Mouse (Mus musculus): ENCODE results near the gene Clec5a. TPM values are rescaled to one million over a fixed set of nuclear protein-coding genes. Genes with fewer than 3 reads are reported as not detected.

Gene Clec5a
- polyA plus RNA-seq (2012; rRNA removed): 7.0 and 8.9 TPM in 2 replicates

GRCm38 (mm10) chr6:40585645-40586044 is at the start of gene Clec5a:
Gene Clec5a, minus strand, starts transcription at chr6:40585821.

DNA sequence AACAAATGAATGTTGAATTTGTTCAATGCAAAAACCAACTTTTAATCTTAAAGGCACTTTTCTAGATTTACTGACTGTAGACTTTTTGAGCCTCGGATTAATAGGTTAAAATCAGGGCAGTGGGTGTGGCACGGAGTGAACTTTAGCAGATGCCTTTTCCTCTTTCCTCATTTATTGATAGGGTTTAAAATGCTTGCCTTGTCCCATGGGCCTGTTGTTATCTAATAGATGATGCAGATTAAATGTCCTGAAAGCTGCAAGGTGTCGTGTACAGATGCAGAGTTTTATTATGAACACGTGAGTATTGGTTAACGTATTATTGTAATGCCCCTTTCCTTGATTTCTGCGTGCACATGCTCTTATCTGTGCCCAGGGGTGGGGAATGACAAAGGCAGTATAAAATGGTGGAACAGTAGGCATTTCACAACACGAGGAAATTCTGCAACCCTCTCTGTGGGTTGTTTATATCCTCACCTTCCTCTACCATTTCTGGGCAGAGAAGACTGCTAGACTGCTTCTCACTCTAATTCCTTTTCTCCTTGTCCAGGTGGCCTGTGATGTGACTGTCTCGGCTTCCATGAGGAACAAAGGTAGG is 42.9 kb upstream of the Clec5a start, which contains the start of gene Mgam:
Mgam (plus strand) TSS at position 426 of the 595 bp plus-strand sequence.

GRCm38 (mm10) chr6:40613260-40613852 is 27.7 kb upstream of the Clec5a start, which contains the start of gene Tas2r138:
Gene Tas2r138, minus strand, starts transcription at chr6:40613310.

DNA sequence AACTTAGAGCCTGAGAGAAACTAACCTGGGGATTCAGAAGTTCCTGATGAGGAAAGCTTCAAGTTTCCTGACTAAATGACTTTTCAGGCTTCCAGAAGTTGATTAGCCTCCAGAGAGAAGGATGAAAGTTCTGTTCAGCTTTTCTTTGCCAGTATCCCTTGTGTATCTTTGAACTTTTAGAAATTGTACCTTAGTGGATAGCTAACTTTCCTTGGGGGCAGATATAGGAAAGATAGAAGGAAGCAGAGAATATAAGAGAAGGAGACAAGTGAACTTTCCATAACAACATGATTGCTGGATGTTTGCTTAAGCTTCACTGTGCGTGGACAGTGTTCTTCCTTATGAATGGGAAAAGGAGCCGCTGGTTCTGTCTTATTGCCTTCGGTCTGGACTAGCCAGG is 16.4 kb downstream of the Clec5a start, which contains the start of gene Olfr460:
Olfr460 (plus strand) TSS at position 301 of the 400 bp plus-strand sequence.

DNA sequence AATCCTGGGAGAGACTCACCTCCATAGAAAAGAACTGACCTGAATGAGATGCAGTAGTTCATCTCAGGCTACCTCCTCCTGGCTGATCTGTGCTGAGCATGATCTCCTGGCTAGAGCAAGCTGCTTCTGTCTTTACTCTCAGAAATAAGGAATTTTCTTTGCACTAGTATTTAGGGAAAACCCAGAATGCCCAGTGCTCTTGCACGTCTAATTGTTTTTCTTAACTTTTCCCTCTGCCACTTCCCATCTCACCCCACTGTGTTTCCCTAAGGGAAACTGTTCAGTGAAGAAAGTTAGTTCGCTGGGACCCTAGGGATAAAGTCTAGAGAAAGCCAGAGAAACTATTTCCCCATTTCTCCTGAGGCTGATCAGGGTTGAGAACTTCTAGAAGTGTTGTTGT is 30.7 kb downstream of the Clec5a start, which contains the start of gene Olfr461:
Olfr461 (minus strand) TSS at position 101 of the 400 bp plus-strand sequence.

Other genes starting within 250 kb of the Clec5a start
- 3.3 and 3.4 TPM in 2 replicates for gene E330009J07Rik, start 149.7 kb downstream of the Clec5a start, polyA plus RNA-seq (2012; rRNA removed)
- 0.01 TPM in 2 replicates for gene Wee2, start 146.7 kb downstream of the Clec5a start, polyA plus RNA-seq (2012; rRNA removed)
- gene Ssbp1, start 114.5 kb downstream of the Clec5a start, polyA plus RNA-seq (2012; rRNA removed): 37.9 and 40.0 TPM in 2 replicates
- not detected in 2 replicates for gene Tas2r137, start 94.6 kb downstream of the Clec5a start, polyA plus RNA-seq (2012; rRNA removed)
- gene Tas2r108, start 92.3 kb downstream of the Clec5a start, polyA plus RNA-seq (2012; rRNA removed): 0.07 TPM in 1 of 2 replicates, not detected in the other
- gene Prss37, start 66.3 kb downstream of the Clec5a start, polyA plus RNA-seq (2012; rRNA removed): not detected in 2 replicates
- gene Olfr461, start 30.8 kb downstream of the Clec5a start, polyA plus RNA-seq (2012; rRNA removed): not detected in 2 replicates
- 0.01 TPM in 1 of 2 replicates, not detected in the other for gene Olfr460, start 16.3 kb downstream of the Clec5a start, polyA plus RNA-seq (2012; rRNA removed)
- not detected in 2 replicates for gene Tas2r138, start 27.5 kb upstream of the Clec5a start, polyA plus RNA-seq (2012; rRNA removed)
- gene Mgam, start 43.0 kb upstream of the Clec5a start, polyA plus RNA-seq (2012; rRNA removed): 6.7 and 7.3 TPM in 2 replicates